Mouse (Mus musculus) spleen, postnatal 14 days (tissue): ENCODE measurements around the gene Ankrd53.

ENCODE experiments used
- DNase-seq, 2 experiments: peaks; one replicate each; pipeline ENCODE4 v3.0.0; 2021 to 2022; ENCODE audit warnings: low spot score in 2 of 2

Ankrd53 gene

DNA sequence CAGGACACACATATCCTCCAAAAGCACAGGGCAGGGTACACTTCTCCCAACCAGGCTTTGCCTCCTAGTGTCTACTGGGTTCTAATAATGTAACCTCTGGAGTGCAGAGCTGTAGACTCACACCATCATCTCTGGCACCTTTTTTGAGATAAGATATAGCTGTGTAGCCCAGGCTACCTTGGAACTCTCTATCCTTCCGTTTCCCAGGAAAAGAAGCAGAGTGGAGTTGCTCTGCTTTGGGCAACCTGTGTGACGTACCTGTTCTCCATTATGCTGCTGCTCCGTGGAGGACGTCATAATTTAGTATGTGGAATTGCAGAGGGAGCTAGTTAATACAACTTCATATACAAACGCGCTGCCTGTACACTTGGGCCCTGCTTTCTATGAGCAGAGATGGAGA is at the start of gene Ankrd53:
TSS of gene Ankrd53 (plus strand) at position 301 of the 400 bp plus-strand sequence.
- DNase-seq = no peak

DNA sequence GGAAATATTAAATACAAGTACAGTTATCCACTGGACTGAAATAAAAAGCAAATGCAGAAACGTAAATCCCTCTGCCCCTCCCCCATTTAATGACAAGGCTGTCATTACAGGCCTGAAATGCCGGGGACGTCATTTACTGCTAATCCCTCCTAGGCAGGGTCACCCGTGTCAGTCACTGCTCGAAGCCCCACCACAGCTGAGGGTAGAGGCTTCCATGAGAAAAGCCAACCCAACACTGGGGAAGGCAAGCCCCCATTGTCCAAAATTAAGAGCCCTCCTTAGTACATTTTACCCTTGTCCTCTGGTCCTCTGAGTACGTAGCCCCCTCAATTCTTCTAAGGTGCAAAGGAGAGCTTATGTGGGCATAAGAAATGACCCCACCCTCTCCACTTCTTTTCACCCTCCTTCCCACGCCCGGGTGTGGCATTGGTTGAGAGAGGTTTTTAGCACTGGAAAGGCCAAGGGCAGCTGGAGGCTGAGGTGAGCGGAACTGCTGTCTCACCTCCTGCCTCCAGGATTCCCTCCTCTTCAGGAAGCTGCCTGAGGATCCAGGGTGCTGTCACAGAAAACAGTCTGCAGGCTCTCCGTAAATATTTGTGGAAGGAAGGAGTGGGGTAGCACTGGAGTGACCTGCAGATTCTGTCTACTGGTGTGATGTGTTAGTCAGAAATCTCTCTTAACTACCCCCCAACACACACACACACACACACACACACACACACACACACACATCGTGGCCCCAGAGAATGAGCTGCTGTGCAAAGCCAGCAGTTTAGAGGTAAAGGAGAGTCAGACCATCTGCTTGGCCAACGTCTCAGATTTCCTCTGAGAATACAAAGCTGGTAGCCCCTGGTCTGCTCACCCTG is 48.9 kb upstream of the Ankrd53 start:
- no peak for DNase-seq

DNA sequence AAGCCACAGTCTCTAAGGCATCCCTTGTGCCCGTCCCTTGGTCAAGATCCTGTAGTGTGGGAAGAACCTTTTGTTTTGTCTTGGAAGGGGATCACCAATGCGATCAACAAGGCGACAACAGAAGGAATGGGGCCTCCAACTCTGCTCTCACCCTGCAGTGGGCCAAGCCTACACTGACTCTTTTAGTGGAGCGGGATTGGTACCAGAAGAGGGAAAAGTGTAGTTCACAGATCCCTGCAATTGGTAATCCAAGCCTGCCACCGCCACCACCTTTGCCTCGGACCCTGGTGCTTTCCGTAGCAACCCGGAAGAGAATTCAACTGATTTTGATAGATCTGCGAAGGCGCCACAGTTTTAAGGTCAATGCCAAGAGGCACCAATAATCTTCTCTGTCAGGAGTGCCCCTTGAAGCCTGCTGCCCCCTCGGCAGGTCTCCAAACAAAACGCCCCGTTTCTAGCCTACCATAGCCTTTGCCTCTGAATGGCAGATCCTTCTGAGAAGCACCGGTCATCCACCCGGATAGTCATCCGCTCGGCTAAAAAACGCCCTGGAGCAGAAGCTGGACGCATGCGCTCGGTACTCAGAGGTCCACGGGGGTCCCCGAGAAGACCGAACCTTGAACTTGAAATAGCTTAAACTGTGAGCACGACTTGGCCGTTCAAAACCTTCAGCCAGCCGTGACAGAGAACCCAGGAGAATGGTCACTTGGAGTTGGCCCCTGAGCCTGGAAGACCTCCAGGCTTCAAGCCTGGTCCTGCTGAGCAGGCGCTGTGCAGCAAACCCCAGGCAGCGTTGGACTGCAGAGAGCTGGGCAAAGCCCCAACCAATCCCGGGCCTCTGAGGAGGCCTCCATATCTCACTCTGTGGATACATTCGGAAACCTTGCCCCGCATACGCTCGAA is 48.0 kb upstream of the Ankrd53 start:
- DNase-seq = no peak

DNA sequence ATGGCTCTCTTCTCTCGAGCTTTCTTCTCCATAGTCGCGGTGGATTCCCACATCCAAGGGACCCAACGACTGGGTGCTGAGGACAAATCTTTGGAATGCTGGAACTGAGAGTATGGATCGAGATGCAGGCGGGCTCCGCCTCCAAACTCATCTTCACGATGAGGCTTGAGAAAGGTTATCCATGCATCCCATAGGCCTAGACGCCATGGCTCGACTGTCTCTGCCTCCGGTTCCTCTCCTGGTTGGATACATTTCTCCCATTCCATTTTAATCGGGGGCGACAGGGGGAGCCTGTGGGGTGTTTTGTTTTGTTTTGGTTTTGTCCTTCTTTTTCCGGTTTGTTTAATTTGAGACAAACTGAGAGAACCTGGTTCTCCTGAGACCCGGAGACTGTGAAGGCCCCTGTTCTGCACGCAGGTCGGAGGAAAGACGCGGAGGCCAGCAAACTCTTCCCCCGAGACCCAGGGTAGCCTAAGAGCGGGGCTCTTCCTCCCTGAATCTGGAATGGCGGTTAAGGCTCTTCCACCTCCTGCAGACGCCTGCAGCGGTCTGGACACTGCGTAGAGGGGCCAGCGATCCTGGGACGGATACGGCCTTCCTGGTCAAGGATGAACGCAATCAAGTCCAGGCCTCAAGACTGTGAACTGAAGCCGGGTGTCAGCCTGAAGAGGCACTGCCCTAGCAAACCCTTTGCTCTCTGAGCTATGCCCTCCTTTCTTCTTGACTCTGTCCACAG is 46.8 kb upstream of the Ankrd53 start:
- DNase-seq = no peak

DNA sequence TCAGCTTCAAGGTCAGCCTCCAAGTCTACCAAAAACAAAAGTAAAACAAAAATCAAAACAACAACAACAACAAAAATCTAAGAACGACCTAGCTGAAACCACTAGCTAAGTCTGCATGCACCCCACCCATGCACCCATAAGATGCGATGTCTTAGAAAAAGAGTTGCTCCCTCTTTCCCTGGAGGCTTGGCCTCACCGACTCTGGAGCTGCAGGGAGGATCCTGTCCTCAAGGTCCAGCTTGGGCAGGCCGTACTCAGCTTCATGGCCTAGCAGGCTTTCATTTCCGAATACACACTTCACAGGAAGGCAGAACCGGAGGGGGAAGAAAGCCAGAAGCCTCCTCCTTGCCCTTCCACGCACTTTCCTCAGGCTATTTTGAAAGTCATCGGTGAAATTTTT is 45.4 kb upstream of the Ankrd53 start:
- DNase-seq = no peak

DNA sequence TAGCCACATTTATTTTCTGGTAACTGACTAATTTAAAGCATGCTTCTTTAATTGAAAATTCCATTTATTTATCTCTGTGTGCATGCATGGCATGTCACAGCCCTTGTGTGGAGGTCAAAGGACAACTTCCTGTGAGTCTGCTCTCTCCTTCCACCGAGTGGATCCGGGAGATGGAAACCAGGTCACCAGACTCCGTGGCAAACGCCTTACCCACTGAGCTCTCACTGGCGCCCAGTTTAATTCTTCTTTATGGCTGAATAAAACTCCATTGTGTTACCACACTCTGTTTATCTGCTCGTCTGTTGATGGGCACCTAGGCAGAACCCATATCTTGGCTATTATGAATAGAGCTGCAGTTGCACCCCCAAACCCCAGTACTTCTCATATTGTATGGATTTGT is 39.9 kb upstream of the Ankrd53 start:
- no peak for DNase-seq

DNA sequence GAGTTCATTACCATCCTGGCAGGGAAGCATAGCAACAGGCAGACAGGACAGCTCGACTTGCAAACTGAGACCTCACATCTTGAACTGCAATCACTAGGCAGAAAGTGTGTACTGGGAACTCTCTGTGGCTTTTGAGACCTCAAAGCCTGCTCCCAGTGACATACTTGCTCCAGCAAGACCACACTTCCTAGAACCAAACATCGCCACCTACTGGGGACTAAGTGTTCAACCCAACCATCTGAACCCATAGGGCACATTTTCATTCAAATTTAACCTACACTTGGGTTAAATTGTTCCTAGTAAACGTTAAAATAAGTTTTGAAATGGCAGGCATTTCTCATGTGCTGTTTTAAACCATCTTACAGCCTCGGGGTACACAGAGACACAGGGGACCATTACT is 35.3 kb upstream of the Ankrd53 start:
- DNase-seq = no peak

DNA sequence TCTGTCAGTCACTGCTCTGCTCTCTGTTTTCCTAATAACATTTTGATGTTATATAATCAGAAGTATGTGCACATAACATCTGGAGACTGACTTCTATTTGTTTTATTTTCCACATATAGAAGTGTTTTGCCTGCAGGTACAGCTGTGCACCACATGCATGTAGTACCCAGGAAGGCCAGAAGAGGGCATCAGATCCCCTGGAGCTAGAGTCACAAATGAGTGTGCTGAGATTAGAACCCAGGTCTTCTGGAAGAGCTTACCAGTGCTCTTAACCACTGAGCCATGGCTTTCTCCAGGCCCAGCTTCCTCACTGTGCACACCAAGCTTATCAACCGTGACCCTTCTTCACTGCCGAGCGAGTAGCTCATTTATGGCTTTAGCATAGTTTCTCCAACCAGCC is 34.0 kb upstream of the Ankrd53 start:
- DNase-seq = peak in 1 of 2 experiments; percentile 17

DNA sequence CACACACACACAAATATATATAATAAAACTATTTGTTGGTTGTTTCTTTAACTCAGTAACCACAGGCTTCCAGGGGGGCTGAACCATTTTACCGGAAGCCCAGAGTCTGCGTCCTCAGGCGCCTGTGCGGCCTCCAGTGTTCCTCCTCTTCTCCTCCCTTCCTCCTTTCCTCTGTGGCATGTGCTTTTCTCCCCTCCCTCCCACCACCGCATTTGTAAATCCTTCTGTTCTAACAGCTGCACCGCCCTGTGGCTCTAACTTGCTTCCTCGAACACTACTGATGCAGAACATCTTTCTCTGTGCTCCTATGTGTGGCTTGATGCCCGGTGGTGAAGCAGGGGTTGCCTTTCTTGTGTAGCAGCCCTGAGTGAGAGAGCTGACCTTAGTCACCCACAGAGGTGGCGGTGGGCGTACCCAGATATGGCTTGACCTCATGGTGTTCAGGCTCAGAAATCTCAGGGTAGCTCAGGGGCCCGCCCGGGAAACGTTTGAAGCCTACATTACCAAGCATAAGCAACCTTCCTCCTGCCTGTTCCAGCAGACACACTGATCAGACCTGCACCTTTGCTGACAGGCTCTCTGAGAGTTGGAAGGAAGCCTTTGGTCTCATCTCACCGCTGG is 33.0 kb upstream of the Ankrd53 start:
- DNase-seq = no peak

DNA sequence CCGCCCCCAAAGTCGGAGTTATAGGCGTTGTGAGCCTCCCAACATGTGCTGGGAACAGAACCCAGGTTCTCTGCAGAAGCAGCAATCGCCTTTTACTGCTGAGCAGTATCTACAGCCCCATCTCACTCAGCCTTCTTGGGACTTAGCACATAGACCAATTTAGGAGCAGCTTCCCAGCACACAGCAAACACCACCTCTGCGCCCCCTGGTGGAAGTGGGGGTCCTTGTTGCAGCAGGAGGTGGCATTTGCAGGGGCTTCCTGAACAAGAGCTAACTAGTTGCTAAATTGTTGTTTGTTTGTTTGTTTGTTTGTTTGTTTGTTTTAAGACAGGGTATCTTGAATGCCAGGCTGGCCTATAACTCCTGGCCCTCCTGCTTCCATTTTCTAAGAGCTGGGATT is 31.3 kb upstream of the Ankrd53 start:
- DNase-seq = peak; percentile 31 to 51

DNA sequence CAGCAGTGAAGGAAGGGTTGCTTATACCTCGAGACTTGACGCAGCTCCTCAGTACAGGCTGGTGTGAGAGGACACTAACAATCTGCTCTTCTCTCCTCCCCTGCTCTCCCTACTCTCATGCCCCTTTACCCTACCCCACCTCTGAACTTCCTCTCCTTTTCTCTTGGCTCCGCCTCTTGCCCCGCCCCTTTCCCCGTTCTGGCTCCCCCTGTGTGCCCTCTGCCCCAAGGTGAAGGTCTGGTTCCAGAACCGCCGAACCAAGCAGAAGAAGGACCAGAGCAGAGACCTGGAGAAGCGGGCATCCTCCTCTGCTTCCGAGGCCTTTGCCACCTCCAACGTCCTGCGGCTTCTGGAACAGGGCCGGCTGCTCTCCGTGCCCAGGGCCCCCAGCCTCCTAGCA is 25.1 kb upstream of the Ankrd53 start:
- DNase-seq = no peak

DNA sequence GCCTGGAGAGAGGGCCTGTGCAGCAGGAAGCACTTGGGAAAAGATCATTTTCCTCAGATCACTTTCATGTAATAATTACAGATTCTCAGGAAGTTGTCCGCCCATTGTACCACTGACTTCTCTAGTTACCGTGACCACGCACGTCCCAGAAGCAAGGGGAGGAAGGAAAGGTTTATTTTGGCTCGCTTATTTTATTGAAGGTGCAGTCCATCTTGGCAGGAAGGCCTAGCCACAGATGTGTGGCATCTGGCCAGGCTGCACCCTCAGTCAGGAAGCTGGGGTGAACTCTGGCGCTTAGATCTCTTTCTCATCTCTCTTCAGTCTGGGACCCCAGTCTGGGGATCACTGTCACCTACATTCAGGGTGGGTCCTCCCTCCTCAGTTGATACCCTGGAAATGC is 23.8 kb upstream of the Ankrd53 start:
- DNase-seq = no peak

DNA sequence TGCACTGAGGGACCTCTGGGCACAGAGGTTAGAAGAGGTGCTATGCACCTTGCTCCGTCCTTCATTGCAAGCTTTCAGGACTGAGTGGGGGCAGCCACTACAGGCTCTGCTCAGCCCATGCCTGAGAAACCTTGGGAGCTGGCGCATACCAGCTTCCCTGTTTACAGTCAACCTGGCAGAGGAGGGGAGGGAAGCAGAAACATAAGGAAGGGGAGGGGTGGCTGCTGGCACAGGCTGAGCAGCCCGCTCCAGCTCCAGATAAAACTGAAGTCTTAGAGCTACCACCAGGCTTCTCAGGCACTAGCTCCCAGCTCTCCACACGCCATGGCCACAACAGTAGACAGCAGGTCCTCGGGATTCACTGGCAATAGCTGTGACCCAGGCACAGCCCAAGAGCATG is 19.7 kb upstream of the Ankrd53 start, which contains the start of gene Atp6v1b1:
TSS of gene Atp6v1b1 (plus strand) at position 230 of the 400 bp plus-strand sequence.
- no peak for DNase-seq

DNA sequence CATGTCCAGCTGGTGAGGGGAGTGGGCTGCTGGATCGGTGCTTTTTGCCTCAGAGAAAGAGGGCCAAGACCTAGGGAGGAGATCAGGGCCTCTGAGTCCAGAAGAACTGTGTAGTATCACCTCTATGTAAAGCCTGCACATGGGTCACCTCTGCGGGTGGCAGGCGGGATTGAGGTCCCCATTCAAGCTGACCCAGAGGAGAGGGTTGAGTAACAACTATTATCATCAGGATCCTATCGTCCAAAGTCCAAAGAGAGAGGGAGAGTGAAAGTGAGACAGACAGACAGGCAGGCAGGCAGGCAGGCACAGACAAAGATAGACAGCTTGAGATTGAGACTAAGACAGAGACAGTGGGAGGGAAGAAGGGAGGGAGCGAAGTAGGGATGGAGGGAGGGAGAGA is 19.2 kb upstream of the Ankrd53 start:
- DNase-seq = no peak

DNA sequence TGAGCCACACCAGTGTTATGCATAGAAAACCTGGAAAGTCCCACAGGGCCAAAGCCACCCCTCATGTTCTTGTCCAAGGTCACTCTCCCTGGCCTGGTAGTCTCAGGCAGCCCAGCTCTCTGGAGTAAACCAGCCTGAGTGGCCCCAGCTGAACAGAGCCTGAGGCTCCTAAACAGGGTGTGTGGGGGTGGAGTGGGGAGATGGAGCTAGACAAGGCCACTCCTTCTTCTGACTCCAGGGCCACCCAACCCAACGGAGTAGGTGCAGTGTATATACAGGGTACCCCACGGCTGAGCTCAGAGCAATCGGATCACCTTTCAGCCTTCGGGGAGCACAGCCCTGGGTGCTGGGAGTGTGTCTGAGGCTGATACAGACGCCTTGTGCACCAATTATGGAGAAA is 18.3 kb upstream of the Ankrd53 start:
- no peak for DNase-seq

DNA sequence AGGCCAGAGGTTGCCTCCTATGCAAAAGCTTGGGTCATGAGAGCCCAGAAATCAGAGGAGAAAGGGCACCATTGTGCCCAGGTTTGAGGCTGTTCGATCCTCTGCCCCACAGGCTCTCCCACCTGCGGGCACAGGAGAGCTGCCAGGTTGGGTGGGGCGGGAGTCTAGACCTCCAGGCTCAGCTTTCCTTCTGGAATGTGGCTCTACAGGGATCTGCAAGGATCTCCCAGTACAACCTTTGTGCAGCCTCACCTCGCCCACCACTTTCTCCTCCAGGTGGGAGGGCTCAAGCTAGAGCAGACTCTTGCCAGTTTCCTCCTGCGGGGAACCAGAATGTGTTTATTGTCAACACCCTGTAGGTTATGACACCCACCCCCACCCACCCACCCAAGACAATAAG is 17.9 kb upstream of the Ankrd53 start:
- DNase-seq = no peak

DNA sequence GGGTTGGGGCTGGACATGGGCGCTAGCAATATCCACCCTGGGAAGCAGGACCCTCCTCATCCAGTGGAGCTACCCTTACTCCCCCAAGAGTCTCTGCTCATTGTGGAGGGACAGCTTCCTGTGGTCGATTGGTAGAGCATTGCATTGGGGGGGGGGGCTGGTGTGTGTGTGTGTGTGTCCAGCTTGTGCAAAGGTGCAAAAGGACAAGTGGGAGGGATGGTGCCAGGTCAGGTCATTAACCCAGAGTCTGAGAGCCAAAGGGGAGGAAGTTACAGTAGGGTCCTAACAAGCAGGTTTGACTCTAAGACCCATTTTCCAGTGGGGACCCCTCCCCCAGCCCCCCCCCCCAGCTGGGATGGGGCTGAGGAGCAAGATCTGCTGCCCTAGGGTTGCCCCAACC is 17.0 kb upstream of the Ankrd53 start:
- DNase-seq = no peak

DNA sequence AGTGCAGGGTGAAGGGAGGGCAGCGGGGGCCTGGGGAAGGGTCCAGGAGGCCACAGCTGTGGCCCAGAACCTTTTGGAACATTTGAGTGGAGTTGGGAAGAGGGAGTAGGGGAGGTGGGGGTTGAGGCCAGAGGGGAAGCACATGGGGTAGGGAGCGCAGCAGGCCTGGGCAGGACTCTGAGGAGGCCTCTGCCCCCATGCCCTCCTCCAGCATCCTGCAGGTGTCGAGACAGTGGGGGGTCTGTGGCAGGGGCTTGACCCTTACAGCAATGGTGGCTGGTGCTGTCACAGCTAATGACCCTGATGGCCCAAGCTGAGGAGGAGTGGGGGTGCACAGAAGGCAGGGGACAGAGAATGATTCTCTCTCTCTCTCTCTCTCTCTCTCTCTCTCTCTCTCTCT is 13.2 kb upstream of the Ankrd53 start:
- no peak for DNase-seq

DNA sequence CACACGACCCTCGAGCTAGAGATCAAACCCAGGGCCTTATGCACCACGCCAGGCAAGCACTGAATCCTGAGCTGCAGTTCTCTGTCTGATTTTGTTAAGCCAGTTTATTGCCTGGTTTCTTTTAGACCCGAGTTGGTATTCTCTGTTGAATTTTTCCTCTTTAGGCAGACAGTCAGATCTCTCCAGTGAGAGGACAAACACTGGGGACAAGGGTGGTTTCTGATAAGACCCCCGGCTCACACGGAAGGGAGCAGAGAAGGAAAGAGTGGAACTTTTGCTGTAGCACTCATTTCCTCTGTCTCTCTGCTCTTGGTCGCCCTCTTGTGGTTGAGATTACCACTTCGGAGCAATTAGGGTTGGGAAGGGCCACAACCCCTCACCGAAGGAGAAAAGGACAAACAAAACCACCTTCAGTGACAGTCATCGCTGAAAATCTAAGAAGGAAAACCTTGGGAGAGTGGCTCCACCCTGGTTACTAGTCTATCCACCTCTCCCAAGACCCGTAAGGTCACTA is 12.2 kb upstream of the Ankrd53 start:
- peak in 1 of 2 experiments; percentile 49 for DNase-seq

DNA sequence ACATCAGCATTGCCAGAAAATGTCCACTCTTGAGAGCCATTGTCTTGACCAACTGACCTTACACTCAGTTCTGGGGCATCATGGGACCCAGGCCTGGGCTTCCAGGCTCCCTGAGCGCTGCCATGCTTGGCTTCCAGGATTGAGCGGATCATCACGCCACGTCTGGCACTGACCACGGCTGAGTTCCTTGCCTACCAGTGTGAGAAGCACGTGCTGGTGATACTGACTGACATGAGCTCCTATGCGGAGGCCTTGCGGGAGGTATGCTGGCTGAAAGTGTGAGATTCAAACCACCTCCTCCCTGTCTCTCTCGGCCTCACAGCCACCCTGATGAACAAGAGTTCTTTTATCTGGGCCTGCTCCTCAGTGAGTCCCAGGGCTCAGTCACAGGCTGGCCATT is 6.4 kb upstream of the Ankrd53 start:
- no peak for DNase-seq

DNA sequence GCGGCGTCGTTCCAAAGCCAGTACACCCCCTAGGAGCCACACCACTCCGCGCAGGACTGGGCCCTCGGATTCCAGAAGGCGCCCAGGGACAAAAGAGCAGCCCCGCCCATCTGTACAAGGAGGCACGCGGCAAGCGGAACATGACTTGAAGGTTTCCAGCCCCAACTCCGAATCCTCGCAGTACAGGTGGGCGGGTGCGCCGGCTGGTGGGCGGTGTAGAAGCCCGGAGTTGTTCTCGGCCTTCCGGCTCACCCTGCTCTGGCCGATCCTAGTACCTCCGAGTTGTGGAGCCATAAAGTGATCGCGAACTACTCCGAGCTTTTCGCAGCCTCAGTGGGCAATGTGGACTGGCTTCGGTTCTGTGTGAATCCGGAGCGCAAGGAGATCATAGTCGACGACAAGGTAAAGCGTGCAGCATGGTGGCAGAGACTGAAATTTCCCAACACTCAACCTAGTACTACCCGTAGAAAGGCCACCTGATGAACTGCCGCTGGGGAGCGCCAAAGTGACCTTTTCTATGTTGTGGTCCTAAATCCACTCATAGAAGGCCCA is 512 bp downstream of the Ankrd53 start:
- no peak for DNase-seq
